Mouse (Mus musculus) MEL (cell line): ENCODE results near the gene Celsr2. TPM values are rescaled to one million over a fixed set of nuclear protein-coding genes. Genes with fewer than 3 reads are reported as not detected.

ENCODE experiments used
- DNase-seq: peaks from one replicate; pipeline ENCODE4 v3.0.0; 2011; ENCODE audit warnings: low read depth, low spot score
- H3K27ac ChIP-seq: 2 replicates; pipeline ENCODE4 v1.5.1; 2012; ENCODE audit warnings: low read depth, mild to moderate bottlenecking, control low read depth, low read length, moderate library complexity; ENCODE audit not compliant: control insufficient read depth
- H3K27me3 ChIP-seq, 2 experiments: fragments of 150-350 bp in 1 of 2; sonication (generic) in 1 of 2; 2 replicates each; pipeline ENCODE4 v1.6.1; 2012; ENCODE audit warnings: low read length in 2 of 2, mild to moderate bottlenecking in 2 of 2, improper control_type of control experiment in 1 of 2, moderate library complexity in 1 of 2; ENCODE audit not compliant: insufficient read depth in 2 of 2, control insufficient read depth in 1 of 2
- H3K36me3 ChIP-seq, 2 experiments: 2 replicates each; pipeline ENCODE4 v1.6.1; 2012 to 2014; ENCODE audit warnings: low read length in 2 of 2, improper control_type of control experiment in 1 of 2, inconsistent platforms in 1 of 2, mild to moderate bottlenecking in 1 of 2; ENCODE audit not compliant: insufficient read depth in 2 of 2, control insufficient read depth in 1 of 2
- H3K4me1 ChIP-seq, 2 experiments: fragments of 150-350 bp in 1 of 2; sonication (generic) in 1 of 2; 2 replicates each; pipeline ENCODE4 v1.6.1; 2012; ENCODE audit warnings: low read length in 2 of 2, improper control_type of control experiment in 1 of 2, mild to moderate bottlenecking in 1 of 2; ENCODE audit not compliant: insufficient read depth in 2 of 2, control insufficient read depth in 1 of 2
- H3K4me3 ChIP-seq, 2 experiments: fragments of 150-350 bp in 1 of 2; sonication (generic) in 1 of 2; 2 replicates each; pipeline ENCODE4 v1.5.1; 2012; ENCODE audit warnings: low read depth in 2 of 2, low read length in 2 of 2, mild to moderate bottlenecking in 2 of 2, moderate library complexity in 2 of 2, control low read depth in 1 of 2, improper control_type of control experiment in 1 of 2; ENCODE audit not compliant: control insufficient read depth in 1 of 2, insufficient read depth in 1 of 2
- H3K79me2 ChIP-seq: 2 replicates; pipeline ENCODE4 v1.6.1; 2012; ENCODE audit warnings: mild to moderate bottlenecking, low read length, moderate library complexity; ENCODE audit not compliant: control insufficient read depth, poor library complexity, insufficient read depth
- H3K9ac ChIP-seq: 2 replicates; pipeline ENCODE4 v1.6.1; 2012; ENCODE audit warnings: low read depth, mild to moderate bottlenecking, control low read depth, low read length, moderate library complexity; ENCODE audit not compliant: control insufficient read depth, poor library complexity, severe bottlenecking
- H3K9me3 ChIP-seq: fragments of 150-350 bp; sonication (generic); replicated peaks from 2 replicates; pipeline ENCODE4 v1.6.1; 2012; ENCODE audit warnings: mild to moderate bottlenecking, low read length, improper control_type of control experiment, moderate library complexity; ENCODE audit not compliant: insufficient read depth
- CHD2 ChIP-seq: IDR thresholded peaks from 2 replicates; pipeline ENCODE4 v1.6.1; 2011; ENCODE audit warnings: low read length, improper control_type of control experiment
- E2F4 ChIP-seq: IDR thresholded peaks from 2 replicates; pipeline ENCODE4 v1.6.1; 2011; ENCODE audit warnings: low read depth, low read length, improper control_type of control experiment, borderline replicate concordance
- ELF1 ChIP-seq: IDR thresholded peaks from 2 replicates; pipeline ENCODE4 v1.6.1; 2014; ENCODE audit warnings: low read depth, mild to moderate bottlenecking, inconsistent platforms, low read length, improper control_type of control experiment, moderate library complexity
- ETS1 ChIP-seq: IDR thresholded peaks from 2 replicates; pipeline ENCODE4 v1.6.1; 2012; ENCODE audit warnings: low read depth, mild to moderate bottlenecking, inconsistent platforms, low read length, improper control_type of control experiment, moderate library complexity
- GABPA ChIP-seq: IDR thresholded peaks from 2 replicates; pipeline ENCODE4 v1.6.1; 2012; ENCODE audit warnings: low read depth, mild to moderate bottlenecking, inconsistent platforms, low read length, improper control_type of control experiment, moderate library complexity
- HCFC1 ChIP-seq: IDR thresholded peaks from 2 replicates; pipeline ENCODE4 v1.6.1; 2012; ENCODE audit warnings: low read depth, mild to moderate bottlenecking, inconsistent platforms, low read length, improper control_type of control experiment, moderate library complexity
- JUND ChIP-seq: IDR thresholded peaks from 2 replicates; pipeline ENCODE4 v1.6.1; 2011; ENCODE audit warnings: low read depth, mild to moderate bottlenecking, improper control_type of control experiment, low read length
- KAT2A ChIP-seq: conservative IDR thresholded peaks from 2 replicates; pipeline ENCODE4 v1.6.1; 2012; ENCODE audit warnings: low read depth, low read length, improper control_type of control experiment, inconsistent platforms
- MAFK ChIP-seq: IDR thresholded peaks from 2 replicates; pipeline ENCODE4 v1.6.1; 2011; ENCODE audit warnings: low read depth, mild to moderate bottlenecking, low read length, improper control_type of control experiment, borderline replicate concordance
- MAX ChIP-seq: IDR thresholded peaks from 2 replicates; pipeline ENCODE4 v1.6.1; 2011; ENCODE audit warnings: low read length, improper control_type of control experiment
- MYB ChIP-seq: IDR thresholded peaks from 2 replicates; pipeline ENCODE4 v1.6.1; 2011; ENCODE audit warnings: mild to moderate bottlenecking, low read depth, low read length, improper control_type of control experiment
- MYC ChIP-seq: IDR thresholded peaks from 2 replicates; pipeline ENCODE4 v1.6.1; 2011; ENCODE audit warnings: low read depth, mild to moderate bottlenecking, low read length, improper control_type of control experiment, moderate library complexity
- POLR2A ChIP-seq, 2 experiments: IDR thresholded peaks; 2 replicates each; pipeline ENCODE4 v1.6.1; 2011 to 2012; ENCODE audit warnings: low read length in 2 of 2, mild to moderate bottlenecking in 2 of 2, control low read depth in 1 of 2, improper control_type of control experiment in 1 of 2, low read depth in 1 of 2, moderate library complexity in 1 of 2; ENCODE audit not compliant: control insufficient read depth in 1 of 2, insufficient read depth in 1 of 2, poor library complexity in 1 of 2
- POLR2AphosphoS5 ChIP-seq: IDR thresholded peaks from 2 replicates; pipeline ENCODE4 v1.6.1; 2012; ENCODE audit warnings: low read depth, borderline replicate concordance, mild to moderate bottlenecking, inconsistent platforms, low read length, moderate library complexity, mixed read lengths
- RCOR1 ChIP-seq: IDR thresholded peaks from 2 replicates; pipeline ENCODE4 v1.6.1; 2012; ENCODE audit warnings: low read depth, mild to moderate bottlenecking, inconsistent platforms, low read length, improper control_type of control experiment
- TAL1 ChIP-seq: IDR thresholded peaks from 2 replicates; pipeline ENCODE4 v1.6.1; 2012; ENCODE audit warnings: mild to moderate bottlenecking, inconsistent platforms, low read length, moderate library complexity, mixed read lengths
- TBP ChIP-seq: IDR thresholded peaks from 2 replicates; pipeline ENCODE4 v1.8.0; 2011; ENCODE audit warnings: low read depth, low read length, improper control_type of control experiment
- UBTF ChIP-seq: IDR thresholded peaks from 2 replicates; pipeline ENCODE4 v1.6.1; 2012; ENCODE audit warnings: low read depth, mild to moderate bottlenecking, inconsistent platforms, low read length, improper control_type of control experiment, moderate library complexity, borderline replicate concordance; ENCODE audit not compliant: insufficient read depth
- USF1 ChIP-seq: IDR thresholded peaks from 2 replicates; pipeline ENCODE4 v1.6.1; 2014; ENCODE audit warnings: low read depth, mild to moderate bottlenecking, inconsistent platforms, low read length, improper control_type of control experiment, moderate library complexity
- ZKSCAN1 ChIP-seq: IDR thresholded peaks from 2 replicates; pipeline ENCODE4 v1.6.1; 2012; ENCODE audit warnings: low read depth, mild to moderate bottlenecking, inconsistent platforms, low read length, improper control_type of control experiment, moderate library complexity
- ZNF384 ChIP-seq: IDR thresholded peaks from 2 replicates; pipeline ENCODE4 v1.6.1; 2012; ENCODE audit warnings: low read depth, mild to moderate bottlenecking, inconsistent platforms, low read length, improper control_type of control experiment
- polyA plus RNA-seq, 2 experiments: library from polyadenylated mRNA; stranded (reverse) in 1 of 2; unstranded in 1 of 2; fragments of >175 nt in 1 of 2; fragments of >200 nt in 1 of 2; gene quantifications; 2 replicates each; pipeline versions ENCODE4 v1.2.1 to v1.2.4; 2012; ENCODE audit warnings: low replicate concordance in 2 of 2, low read depth in 1 of 2; ENCODE audit not compliant: insufficient read length in 2 of 2, insufficient read depth in 1 of 2, missing spikeins in 1 of 2
- total RNA-seq: library from RNA; depleted of rRNA; stranded (reverse); fragments of 300-350 nt; gene quantifications from 2 replicates; pipeline ENCODE4 v1.2.3, GENCODE M21; 2012

Celsr2 gene
- total and polyA plus RNA-seq, 3 experiments: 0.04 TPM; not detected in 2

GRCm38 (mm10) chr3:108358445-108358844 lies 56.9 kb downstream of the Celsr2 start:
- no peaks in the 10 kb centered on the region; a peak in 1 of 4 replicates for H3K36me3 ChIP-seq
- TF ChIP-seq ZKSCAN1 (no peak), JUND (no peak), RCOR1 (no peak), ELF1 (no peak), CHD2 (no peak), POLR2AphosphoS5 (no peak), MYB (no peak), ETS1 (no peak)
- no peak overlapping the region for H3K27ac ChIP-seq
- no peaks in the 10 kb centered on the region for H3K9me3 ChIP-seq
- no peak overlapping the region for H3K4me3 ChIP-seq
- no peaks in the 10 kb centered on the region for H3K4me1 ChIP-seq
- H3K27me3 ChIP-seq: no peaks in the 10 kb centered on the region
- H3K79me2 ChIP-seq: no peaks in the 10 kb centered on the region
- DNase-seq: no peak
- no peak overlapping the region for H3K9ac ChIP-seq

DNA sequence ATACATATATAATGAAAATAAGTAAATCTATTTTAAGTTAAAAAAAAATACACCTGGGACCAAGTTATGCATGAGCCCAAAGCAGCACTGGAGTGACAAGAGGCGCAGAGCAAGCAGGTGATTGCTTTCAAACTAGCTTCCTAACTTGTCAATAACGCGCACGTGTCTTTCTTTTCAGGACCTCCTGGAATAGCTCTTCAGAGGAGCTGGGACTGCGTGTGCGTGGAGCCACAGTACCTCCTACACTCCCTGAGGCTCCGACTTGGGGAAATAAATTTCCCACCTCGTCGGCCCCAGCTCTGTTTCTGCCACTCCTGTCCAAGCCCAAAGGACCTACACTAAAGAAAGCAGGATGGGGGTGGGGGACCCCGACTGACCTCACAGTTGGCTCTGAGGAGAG lies 58.3 kb downstream of the Celsr2 start:
- DNase-seq: no peak
- H3K36me3 ChIP-seq: no peaks in the 10 kb centered on the region; a peak in 1 of 4 replicates
- no peak overlapping the region for H3K4me3 ChIP-seq
- H3K9ac ChIP-seq: no peak overlapping the region
- H3K9me3 ChIP-seq: no peaks in the 10 kb centered on the region
- H3K4me1 ChIP-seq: no peaks in the 10 kb centered on the region
- TF ChIP-seq USF1: no peak
- TF ChIP-seq GABPA: no peak
- no peak for TF ChIP-seq MYB
- no peak for TF ChIP-seq KAT2A
- no peak for TF ChIP-seq MAFK
- TF ChIP-seq RCOR1: no peak
- TF ChIP-seq ZNF384: no peak
- TF ChIP-seq MYC: no peak
- TF ChIP-seq UBTF: no peak
- no peak for TF ChIP-seq POLR2AphosphoS5
- no peak for TF ChIP-seq POLR2A (IDR thresholded peaks at IDR 0.05; ENCODE audit: control insufficient read depth in 1 of 2, insufficient read depth in 1 of 2, low read depth in 1 of 2, low read length in 2 of 2, poor library complexity in 1 of 2)
- TF ChIP-seq TBP: no peak
- TF ChIP-seq E2F4: no peak
- no peak for TF ChIP-seq HCFC1
- TF ChIP-seq MAX: no peak
- TF ChIP-seq TAL1: no peak
- no peak for TF ChIP-seq JUND
- no peaks in the 10 kb centered on the region for H3K27me3 ChIP-seq
- H3K27ac ChIP-seq: no peak overlapping the region
- H3K79me2 ChIP-seq: no peaks in the 10 kb centered on the region
